In genomic region chr5:38553491-38553890, GRCm38 (mm10) we compare ENCODE assay signal across 20 mouse cellular contexts. TPM values are rescaled to one million over a fixed set of nuclear protein-coding genes. Genes with fewer than 3 reads are reported as not detected.
A peak's percentile ranks its signal among the peaks of the same experiment; 100 is the strongest.
DNase-seq lines count a peak whose midpoint lies in the region; ATAC-seq and TF ChIP-seq lines count a peak whose summit lies in the region.
"Had no signal": no experiment of that assay in that cellular context is flagged by ENCODE, and none has a peak within 500 bp of the region (broad histone marks: within the 10 kb centered on the region; RNA-seq: fewer than 3 reads in every experiment).

No protein-coding gene starts in this region.

- ATAC-seq in heart, embryonic 11.5 days (replicated peaks; ENCODE audit: insufficient number of reproducible peaks, low FRiP score, low TSS enrichment) = no peak
- ATAC-seq in heart, postnatal 0 days (ENCODE audit: insufficient read depth, low read depth) = no peak
- ATAC-seq in stomach, postnatal 0 days (ENCODE audit: low FRiP score, low TSS enrichment) = no peak
- ATAC-seq: forebrain, embryonic 15.5 days; hindbrain, embryonic 16.5 days; intestine, embryonic 15.5 days; midbrain, embryonic 13.5 days had no signal

- no peak overlapping the region for H3K4me2 ChIP-seq in heart, embryonic 11.5 days
- no peak overlapping the region for H3K4me2 ChIP-seq in heart, postnatal 0 days (ENCODE audit: low read depth, low read length)
- no peak overlapping the region for H3K4me2 ChIP-seq in stomach, postnatal 0 days (replicated peaks; ENCODE audit: low read depth)
- H3K4me2 ChIP-seq: forebrain, embryonic 15.5 days; intestine, embryonic 15.5 days; limb, embryonic 13.5 days; liver, embryonic 12.5 days; midbrain, embryonic 13.5 days; neural tube, embryonic 12.5 days had no signal

- peaks cover 25% of the 10 kb centered on the region for H3K36me3 ChIP-seq in heart, embryonic 11.5 days (ENCODE audit: control insufficient read depth, insufficient read depth, low read length)
- peaks cover 61% of the 10 kb centered on the region for H3K36me3 ChIP-seq in heart, postnatal 0 days (replicated peaks; ENCODE audit: control insufficient read depth, insufficient read depth, low read length)
- peaks cover 29% of the 10 kb centered on the region for H3K36me3 ChIP-seq in stomach, postnatal 0 days (ENCODE audit: control insufficient read depth, insufficient read depth, low read length)
- H3K36me3 ChIP-seq in forebrain, embryonic 10.5 days (replicated peaks) = peaks cover 97% of the 10 kb centered on the region

- H3K27me3 ChIP-seq in heart, embryonic 11.5 days (ENCODE audit: control insufficient read depth, insufficient read depth, low read length) = no peaks in the 10 kb centered on the region
- H3K27me3 ChIP-seq in heart, postnatal 0 days (ENCODE audit: control insufficient read depth, insufficient read depth, low read length) = no peaks in the 10 kb centered on the region
- H3K27me3 ChIP-seq in stomach, postnatal 0 days (ENCODE audit: control insufficient read depth, insufficient read depth, low read length) = no peaks in the 10 kb centered on the region
- H3K27me3 ChIP-seq in forebrain, embryonic 10.5 days (ENCODE audit: poor library complexity, severe bottlenecking) = no peaks in the 10 kb centered on the region
- H3K27me3 ChIP-seq: forebrain, embryonic 15.5 days; intestine, embryonic 15.5 days; limb, embryonic 13.5 days; liver, embryonic 12.5 days; midbrain, embryonic 13.5 days; neural tube, embryonic 12.5 days had no signal

- H3K9me3 ChIP-seq in heart, embryonic 11.5 days (replicated peaks; ENCODE audit: control insufficient read depth, low read length) = no peaks in the 10 kb centered on the region
- H3K9me3 ChIP-seq in heart, postnatal 0 days (replicated peaks; ENCODE audit: control insufficient read depth, low read length) = no peaks in the 10 kb centered on the region
- no peaks in the 10 kb centered on the region for H3K9me3 ChIP-seq in stomach, postnatal 0 days (ENCODE audit: control insufficient read depth, low read length)
- H3K9me3 ChIP-seq in forebrain, embryonic 10.5 days = no peaks in the 10 kb centered on the region
- H3K9me3 ChIP-seq: forebrain, embryonic 15.5 days; hindbrain, embryonic 10.5 days; intestine, embryonic 15.5 days; limb, embryonic 13.5 days; liver, embryonic 12.5 days; midbrain, embryonic 13.5 days; neural tube, embryonic 12.5 days had no signal

- no peak overlapping the region for H3K27ac ChIP-seq in heart, embryonic 11.5 days (ENCODE audit: low read depth, low read length)
- peak overlapping the region; percentile 64 for H3K27ac ChIP-seq in heart, postnatal 0 days (ENCODE audit: low read depth)
- H3K27ac ChIP-seq in stomach, postnatal 0 days (replicated peaks) = 0 out of 2 replicates have a peak overlapping the region, but pooled peaks have one; percentile 30
- H3K27ac ChIP-seq in forebrain, embryonic 10.5 days = no peak overlapping the region
- H3K27ac ChIP-seq: forebrain, embryonic 15.5 days; hindbrain, embryonic 10.5 days; intestine, embryonic 15.5 days; limb, embryonic 13.5 days; midbrain, embryonic 13.5 days; neural tube, embryonic 12.5 days had no signal

- peak overlapping the region; percentile 2; the same call in 1 of the 2 replicates for H3K9ac ChIP-seq in heart, embryonic 11.5 days (ENCODE audit: low read depth, low read length)
- no peak overlapping the region for H3K9ac ChIP-seq in heart, postnatal 0 days (replicated peaks; ENCODE audit: low read depth, low read length)
- H3K9ac ChIP-seq in stomach, postnatal 0 days (ENCODE audit: low read length) = no peak overlapping the region
- H3K9ac ChIP-seq: forebrain, embryonic 15.5 days; intestine, embryonic 15.5 days; limb, embryonic 13.5 days; liver, embryonic 12.5 days; midbrain, embryonic 13.5 days; neural tube, embryonic 12.5 days had no signal

- H3K4me3 ChIP-seq in heart, embryonic 11.5 days (ENCODE audit: low read depth, low read length) = no peak overlapping the region
- no peak overlapping the region for H3K4me3 ChIP-seq in heart, postnatal 0 days (ENCODE audit: low read depth, low read length)
- no peak overlapping the region for H3K4me3 ChIP-seq in stomach, postnatal 0 days (ENCODE audit: low read depth, low read length)
- H3K4me3 ChIP-seq in forebrain, embryonic 10.5 days = no peak overlapping the region
- H3K4me3 ChIP-seq: forebrain, embryonic 15.5 days; hindbrain, embryonic 10.5 days; intestine, embryonic 15.5 days; limb, embryonic 13.5 days; liver, embryonic 12.5 days; midbrain, embryonic 13.5 days; neural tube, embryonic 12.5 days had no signal

- WGBS in heart, embryonic 11.5 days (ENCODE audit: insufficient replicate concordance) = 94% methylated on average over 4 of the region's 4 CpGs
- 72% methylated on average over 4 of the region's 4 CpGs for WGBS in heart, postnatal 0 days
- 77% methylated on average over 4 of the region's 4 CpGs for WGBS in stomach, postnatal 0 days
- 97% methylated on average over 4 of the region's 4 CpGs for WGBS in forebrain, embryonic 10.5 days

- no peak for TF ChIP-seq EP300 in heart, postnatal 0 days (IDR thresholded peaks at IDR 0.05; ENCODE audit: low read depth)
- TF ChIP-seq EP300 in stomach, postnatal 0 days (optimal IDR thresholded peaks at IDR 0.05) = no peak

- peaks cover 76% of the 10 kb centered on the region for H3K4me1 ChIP-seq in heart, embryonic 11.5 days (ENCODE audit: control insufficient read depth, insufficient read depth, low read length)
- H3K4me1 ChIP-seq in heart, postnatal 0 days (ENCODE audit: control insufficient read depth, insufficient read depth) = peaks cover 82% of the 10 kb centered on the region
- H3K4me1 ChIP-seq in stomach, postnatal 0 days (replicated peaks; ENCODE audit: control insufficient read depth, insufficient read depth) = peaks cover 23% of the 10 kb centered on the region
- peaks cover 10% of the 10 kb centered on the region for H3K4me1 ChIP-seq in forebrain, embryonic 10.5 days
- H3K4me1 ChIP-seq: neural tube, embryonic 12.5 days had no signal

- DNase-seq in heart, adult 11 months = no peak
- DNase-seq in heart, postnatal 0 days (ENCODE audit: low spot score) = no peak
- DNase-seq in heart, adult 8-10 months (ENCODE audit: low spot score) = no peak
- DNase-seq in R1 (ENCODE audit: low read depth, low spot score) = peak; percentile 59
- DNase-seq in stomach, postnatal 0 days (ENCODE audit: low spot score) = no peak
- no peak for DNase-seq in forebrain, embryonic 10.5 days (ENCODE audit: extremely low spot score, low spot score)
- DNase-seq: gastrocnemius, postnatal 14 days; kidney, postnatal 14 days; lung, adult 18-20 months; lung, postnatal 14 days; thymus, postnatal 25 days had no signal

- no peak for TF ChIP-seq CTCF in heart, postnatal 0 days (IDR thresholded peaks at IDR 0.05; ENCODE audit: low read depth)
- no peak for TF ChIP-seq CTCF in stomach, postnatal 0 days (IDR thresholded peaks at IDR 0.05; ENCODE audit: low read depth)

RNA-seq across cellular contexts. Expression of gene Wdr1, which starts 9.5 kb away (rescaled TPM):
- polyA plus RNA-seq in heart, embryonic 11.5 days (2014; fragmentation: Nextera tagmentation; extraction: Ambion mirVana) = 244 and 288 TPM in 2 replicates
- 306 and 324 TPM in 2 replicates for total RNA-seq in heart, postnatal 0 days (2014; rRNA removed; ENCODE audit: low replicate concordance)
- 145 and 171 TPM in 2 replicates for polyA plus RNA-seq in heart, postnatal 0 days (2015; fragmentation: Nextera tagmentation; extraction: Ambion mirVana)
- 100 to 1,000 TPM; 109 to 129 (median 118) TPM for total RNA-seq in heart, adult 8-10 months (2022)
- polyA plus RNA-seq in stomach, postnatal 0 days (2015; fragmentation: Nextera tagmentation; extraction: Ambion mirVana) = 174 and 178 TPM in 2 replicates
- 171 and 173 TPM in 2 replicates for polyA plus RNA-seq in forebrain, embryonic 10.5 days (2016; fragmentation: Nextera tagmentation; extraction: Ambion mirVana)

RNA-seq across cellular contexts. Expression of gene Slc2a9, which starts 50.5 kb away (rescaled TPM):
- 0.19 and 0.49 TPM in 2 replicates for polyA plus RNA-seq in heart, embryonic 11.5 days (2014; fragmentation: Nextera tagmentation; extraction: Ambion mirVana)
- total RNA-seq in heart, postnatal 0 days (2014; rRNA removed; ENCODE audit: low replicate concordance) = 0.23 and 4.3 TPM in 2 replicates
- 0.61 and 0.74 TPM in 2 replicates for polyA plus RNA-seq in heart, postnatal 0 days (2015; fragmentation: Nextera tagmentation; extraction: Ambion mirVana)
- 1 to 10 TPM in 3 of 4 experiments, under 1 TPM in 1; 0.94 to 2.1 (median 1.6) TPM for total RNA-seq in heart, adult 8-10 months (2022)
- polyA plus RNA-seq in stomach, postnatal 0 days (2015; fragmentation: Nextera tagmentation; extraction: Ambion mirVana) = 0.62 and 0.93 TPM in 2 replicates
- 0.22 and 0.47 TPM in 2 replicates for polyA plus RNA-seq in forebrain, embryonic 10.5 days (2016; fragmentation: Nextera tagmentation; extraction: Ambion mirVana)

Comparison
In these comparisons a context has a peak if more than half of its experiments do, and no peak if none do; other contexts are left out.
1. H3K27ac ChIP-seq: peak in heart, postnatal 0 days (single experiment) and stomach, postnatal 0 days (single experiment); none in heart, embryonic 11.5 days (single experiment) and forebrain, embryonic 10.5 days (single experiment).